Mouse (Mus musculus): ENCODE measurements around the gene 5730596B20Rik.

Gene 5730596B20Rik

GRCm38 (mm10) chr6:52225612-52226568 lies 48.6 kb downstream of the 5730596B20Rik start:
- no peak for DNase-seq (ENCODE audit: low spot score)

GRCm38 (mm10) chr6:52226569-52227257 lies 49.4 kb downstream of the 5730596B20Rik start:
- DNase-seq (ENCODE audit: low spot score): no peak

- no peak for DNase-seq (ENCODE audit: low spot score)
These were observed 50.3 kb downstream of the 5730596B20Rik start for GRCm38 (mm10) chr6:52227470-52228222.

- DNase-seq (ENCODE audit: low spot score): no peak
These were observed 51.5 kb downstream of the 5730596B20Rik start for GRCm38 (mm10) chr6:52228475-52229465.

GRCm38 (mm10) chr6:52229558-52230416 lies 52.5 kb downstream of the 5730596B20Rik start:
- DNase-seq (ENCODE audit: low spot score): no peak

All from ovary, adult 18-20 months (tissue).